Mouse (Mus musculus): ENCODE results near the gene Cyp8b1.

DNA sequence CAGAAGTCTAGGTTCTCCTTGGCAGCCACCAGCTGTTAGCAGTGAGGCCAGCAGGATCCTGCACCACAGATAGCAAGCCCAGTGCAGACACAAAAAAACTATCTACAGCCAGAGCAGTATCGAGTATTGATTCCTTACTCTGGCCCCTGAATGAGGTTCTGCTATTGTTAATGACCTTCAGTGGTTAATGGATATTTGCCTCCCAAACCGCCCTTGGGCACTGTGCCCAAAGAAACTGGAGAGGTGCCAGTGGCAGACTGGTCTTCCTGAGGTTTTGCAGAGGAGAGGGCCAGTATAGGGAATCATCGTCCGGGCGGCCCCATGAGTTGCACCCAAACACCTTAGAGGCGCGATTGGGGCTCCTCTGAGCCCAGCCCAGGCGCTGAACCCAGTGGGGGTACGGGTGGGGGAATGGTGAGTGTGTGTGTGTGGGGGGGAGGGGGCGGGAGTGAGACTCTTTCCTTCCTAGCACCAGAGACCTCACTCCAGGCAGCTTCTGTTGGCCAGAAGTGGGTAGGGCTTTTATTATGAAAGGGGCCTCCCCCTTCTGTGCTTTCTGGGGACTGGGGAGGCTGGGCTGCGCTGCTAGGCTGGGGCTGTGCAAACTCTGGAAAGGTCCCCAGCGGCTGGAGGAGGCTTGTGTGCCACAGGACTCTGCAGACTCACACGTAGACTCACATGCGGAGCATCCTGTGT is 34.5 kb upstream of the Cyp8b1 start, which contains the start of gene Fam198a:
- no peak for TF ChIP-seq POLR2A (IDR thresholded peaks at IDR 0.05; ENCODE audit: insufficient read length, low read depth)
- TF ChIP-seq MAX (IDR thresholded peaks at IDR 0.05; ENCODE audit: low read depth) = no peak
